Mouse (Mus musculus) lung, embryonic 14.5 days (tissue): ENCODE measurements around the gene Hnrnpc. TPM values are rescaled to one million over a fixed set of nuclear protein-coding genes. Genes with fewer than 3 reads are reported as not detected.

Experiments
- ATAC-seq: fragments of 200-750 bp; cut with Nextera tagmentation; 2 replicates; pipeline ENCODE4 v1.8.0; 2017; ENCODE audit warnings: mild to moderate bottlenecking, moderate TSS enrichment, moderate library complexity; ENCODE audit not compliant: insufficient read depth
- DNase-seq: peaks from one replicate; pipeline ENCODE4 v3.0.0-alpha.2; 2015
- H3K27ac ChIP-seq: fragments of 300-500 bp; sonication (generic); 2 replicates; pipeline ENCODE4 v1.5.1; 2014; ENCODE audit warnings: low read depth, mild to moderate bottlenecking, moderate library complexity
- H3K27me3 ChIP-seq: fragments of 300-500 bp; sonication (generic); 2 replicates; pipeline ENCODE4 v1.6.1; 2014; ENCODE audit warnings: low read length, control low read depth; ENCODE audit not compliant: insufficient read depth
- H3K36me3 ChIP-seq: fragments of 300-500 bp; sonication (generic); 2 replicates; pipeline ENCODE4 v1.6.1; 2014; ENCODE audit warnings: control low read depth; ENCODE audit not compliant: insufficient read depth
- H3K4me1 ChIP-seq: fragments of 300-500 bp; sonication (generic); 2 replicates; pipeline ENCODE4 v1.6.1; 2014; ENCODE audit warnings: antibody characterized with exemption, control low read depth; ENCODE audit not compliant: insufficient read depth
- H3K4me2 ChIP-seq: fragments of 300-500 bp; sonication (generic); 2 replicates; pipeline ENCODE4 v1.6.1; 2014; ENCODE audit warnings: mild to moderate bottlenecking
- H3K4me3 ChIP-seq: fragments of 300-500 bp; sonication (generic); 2 replicates; pipeline ENCODE4 v1.5.1; 2014; ENCODE audit warnings: low read depth, low read length
- H3K9ac ChIP-seq: fragments of 300-500 bp; sonication (generic); 2 replicates; pipeline ENCODE4 v1.6.1; 2014
- H3K9me3 ChIP-seq: fragments of 300-500 bp; sonication (generic); 2 replicates; pipeline ENCODE4 v1.6.1; 2016; ENCODE audit warnings: low read depth, low read length, control low read depth
- CTCF ChIP-seq: IDR thresholded peaks from 2 replicates; pipeline ENCODE4 v1.5.1; 2016; ENCODE audit warnings: antibody characterized with exemption, low read depth
- WGBS: fragments of 180-500 bp; shearing (Covaris S2); extraction: QIAGEN DNeasy Blood & Tissue Kit; methylation state at CpG from one replicate; pipeline ENCODE4 v1.1.7; 2014; 5-methylcytosine and 5-hydroxymethylcytosine counted together
- polyA plus RNA-seq: library from polyadenylated mRNA; unstranded; fragments of >200 nt; fragmentation: Nextera tagmentation; extraction: Ambion mirVana; gene quantifications from 2 replicates; pipeline ENCODE4 v1.2.1, GENCODE M21; 2014

Hnrnpc gene
- polyA plus RNA-seq, 1 experiment from 2014 or later: 695 TPM

DNA sequence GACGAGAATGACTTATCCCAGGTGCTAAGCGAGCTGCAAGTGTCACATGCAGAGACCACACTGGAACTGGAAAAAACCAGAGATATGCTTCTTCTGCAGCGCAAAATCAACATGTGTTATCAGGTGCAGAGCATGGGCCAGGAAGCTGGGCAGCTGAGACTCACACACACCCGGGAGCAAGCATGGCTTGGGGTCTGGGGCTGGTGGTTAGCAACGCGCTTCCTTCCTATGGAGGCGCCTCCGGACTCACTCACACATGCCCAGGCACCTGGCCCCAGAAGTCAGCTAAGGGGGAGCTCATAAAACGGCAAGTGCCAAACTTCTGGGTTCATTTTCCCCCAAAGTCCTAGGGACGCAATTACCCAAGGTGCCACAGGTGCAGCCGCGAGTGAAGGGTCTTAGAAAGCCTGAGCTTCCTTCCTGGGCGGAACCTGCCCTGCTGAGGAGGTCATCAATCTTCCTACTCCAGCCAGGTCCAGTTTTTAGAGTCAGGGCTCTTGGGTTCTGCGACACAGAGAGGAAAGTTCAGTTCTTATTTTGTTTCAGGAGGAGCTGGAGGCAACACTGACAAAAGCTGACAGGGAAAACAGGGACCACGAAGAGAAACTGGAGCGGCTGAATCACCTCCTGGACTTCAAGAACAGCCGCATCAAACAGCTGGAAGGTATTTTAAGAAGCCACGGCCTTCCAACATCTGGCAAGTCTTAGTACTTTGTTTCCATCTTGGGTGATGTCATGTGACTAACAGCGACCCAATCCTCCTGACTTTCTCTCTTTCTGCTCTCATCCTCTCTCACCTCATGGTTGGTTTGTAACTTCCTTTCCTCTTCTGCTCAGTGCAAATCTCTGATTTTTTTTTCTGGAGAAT is 37.0 kb upstream of the Hnrnpc start:
- no peak overlapping the region; the same call in 1 of the 2 replicates for H3K27ac ChIP-seq
- TF ChIP-seq CTCF: no peak
- no peaks in the 10 kb centered on the region for H3K9me3 ChIP-seq
- WGBS: 36% methylated on average over 19 of the region's 19 CpGs
- H3K36me3 ChIP-seq: no peaks in the 10 kb centered on the region
- H3K9ac ChIP-seq: no peak overlapping the region
- peak overlapping the region; percentile 49 for H3K4me2 ChIP-seq
- peak overlapping the region; percentile 6; the same call in 1 of the 2 replicates for H3K4me3 ChIP-seq
- ATAC-seq (peak; percentile 56; the same call in 1 of the 2 replicates), DNase-seq (no peak)
- no peaks in the 10 kb centered on the region for H3K4me1 ChIP-seq
- no peaks in the 10 kb centered on the region for H3K27me3 ChIP-seq

DNA sequence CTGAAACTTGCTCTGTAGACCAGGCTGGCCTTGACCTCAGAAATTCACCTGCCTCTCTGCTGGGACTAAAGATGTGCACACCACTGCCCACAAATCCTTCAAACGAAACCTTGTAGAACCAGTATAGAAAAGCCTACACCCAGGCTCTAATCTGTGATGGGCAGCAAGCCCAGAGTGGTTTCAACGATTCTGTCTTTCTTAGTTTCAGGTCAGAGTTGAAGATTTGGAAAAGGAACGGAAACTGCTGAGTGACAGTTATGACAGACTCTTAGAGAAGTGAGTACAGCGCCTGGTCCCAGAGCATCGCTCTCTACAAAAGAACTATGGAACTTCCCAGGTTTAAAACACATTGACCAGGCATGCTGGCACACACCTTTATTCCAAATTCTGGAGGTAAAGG is 29.8 kb upstream of the Hnrnpc start:
- WGBS: 62% methylated on average over 5 of the region's 5 CpGs
- Histone ChIP-seq H3K27ac (no peak overlapping the region), H3K9me3 (no peaks in the 10 kb centered on the region), H3K4me1 (no peaks in the 10 kb centered on the region), H3K9ac (no peak overlapping the region), H3K36me3 (no peaks in the 10 kb centered on the region), H3K4me3 (no peak overlapping the region), H3K4me2 (no peak overlapping the region), H3K27me3 (no peaks in the 10 kb centered on the region)
- DNase-seq (no peak), ATAC-seq (no peak)
- no peak for TF ChIP-seq CTCF

DNA sequence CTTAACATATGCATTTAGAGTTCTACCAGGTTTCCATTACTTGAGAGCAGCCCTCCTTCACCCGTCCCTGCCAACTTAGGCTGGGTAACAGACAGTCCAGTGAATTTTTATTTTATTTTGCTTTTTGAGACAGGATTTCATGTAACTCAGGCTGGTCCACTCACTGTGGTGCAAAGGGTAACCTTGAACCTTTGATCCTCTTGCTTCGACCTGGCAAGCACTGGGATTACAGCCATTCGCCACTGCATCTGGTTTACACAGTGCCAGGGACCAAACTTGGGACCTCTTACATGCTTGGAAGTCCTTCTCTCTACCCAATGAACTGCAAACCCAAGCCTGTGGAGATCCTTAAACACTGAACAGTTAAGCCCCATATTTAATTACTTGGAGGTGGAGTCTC is 20.8 kb upstream of the Hnrnpc start:
- Histone ChIP-seq H3K27me3 (no peaks in the 10 kb centered on the region), H3K9me3 (no peaks in the 10 kb centered on the region), H3K4me2 (no peak overlapping the region), H3K36me3 (no peaks in the 10 kb centered on the region), H3K4me1 (peaks cover 1% of the 10 kb centered on the region; the same call in 1 of the 2 replicates), H3K27ac (no peak overlapping the region), H3K4me3 (no peak overlapping the region), H3K9ac (no peak overlapping the region)
- no peak for TF ChIP-seq CTCF
- ATAC-seq: no peak
- 91% methylated on average over 3 of the region's 3 CpGs for WGBS
- no peak for DNase-seq

DNA sequence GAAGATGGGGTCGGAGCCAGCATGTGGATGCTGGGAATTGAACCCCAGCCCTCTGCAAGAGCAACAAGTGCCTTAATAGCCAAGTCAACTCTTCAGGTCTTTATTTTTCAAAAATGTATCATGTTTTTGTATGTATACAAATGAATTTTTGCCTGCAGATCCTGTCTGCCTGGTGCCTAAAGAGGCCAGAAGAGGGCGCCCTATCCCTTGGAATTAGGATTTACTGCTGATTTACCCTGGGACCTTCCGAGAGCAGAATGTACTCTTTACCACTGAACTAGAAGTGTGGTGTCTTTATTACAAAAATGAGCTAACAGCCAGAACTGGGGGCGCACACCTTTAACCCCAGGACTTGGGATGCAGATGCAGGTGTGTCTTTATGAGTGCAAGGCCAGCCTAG is 20.1 kb upstream of the Hnrnpc start:
- no peak for ATAC-seq
- H3K9ac ChIP-seq: no peak overlapping the region
- 19% methylated on average over 4 of the region's 4 CpGs for WGBS
- DNase-seq: peak; percentile 89
- peaks cover 4% of the 10 kb centered on the region; the same call in 1 of the 2 replicates for H3K4me1 ChIP-seq
- no peaks in the 10 kb centered on the region for H3K9me3 ChIP-seq
- no peak overlapping the region for H3K27ac ChIP-seq
- H3K36me3 ChIP-seq: no peaks in the 10 kb centered on the region
- H3K4me3 ChIP-seq: no peak overlapping the region
- TF ChIP-seq CTCF: peak; percentile 79
- no peaks in the 10 kb centered on the region for H3K27me3 ChIP-seq
- H3K4me2 ChIP-seq: no peak overlapping the region

DNA sequence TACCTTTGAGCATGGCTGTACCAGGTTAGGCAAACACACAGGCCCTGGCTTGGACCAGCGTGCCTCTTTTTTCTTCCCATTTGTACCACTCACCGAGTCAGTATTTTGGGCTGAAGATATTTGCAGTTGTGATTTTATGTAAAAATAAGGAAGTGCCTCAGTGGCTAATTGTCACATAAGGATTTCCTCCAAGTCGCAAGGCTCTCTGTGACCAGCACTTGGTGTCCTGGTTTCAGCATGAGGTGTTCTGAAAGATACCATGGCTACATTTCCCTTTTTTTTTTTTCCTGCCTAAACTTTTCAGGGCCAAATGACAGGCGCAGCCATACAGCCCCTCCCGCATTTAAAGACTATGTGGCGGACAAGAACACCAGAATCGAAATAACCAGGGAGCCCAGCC is 16.3 kb upstream of the Hnrnpc start:
- H3K4me2 ChIP-seq: peak overlapping the region; percentile 99
- H3K27ac ChIP-seq: no peak overlapping the region
- DNase-seq (no peak), ATAC-seq (no peak)
- H3K9ac ChIP-seq: no peak overlapping the region
- H3K36me3 ChIP-seq: no peaks in the 10 kb centered on the region
- peak overlapping the region; percentile 53; the same call in 1 of the 2 replicates for H3K4me3 ChIP-seq
- H3K4me1 ChIP-seq: peaks cover 4% of the 10 kb centered on the region; the same call in 1 of the 2 replicates
- WGBS: 54% methylated on average over 7 of the region's 7 CpGs
- no peaks in the 10 kb centered on the region for H3K9me3 ChIP-seq
- no peaks in the 10 kb centered on the region for H3K27me3 ChIP-seq
- no peak for TF ChIP-seq CTCF

DNA sequence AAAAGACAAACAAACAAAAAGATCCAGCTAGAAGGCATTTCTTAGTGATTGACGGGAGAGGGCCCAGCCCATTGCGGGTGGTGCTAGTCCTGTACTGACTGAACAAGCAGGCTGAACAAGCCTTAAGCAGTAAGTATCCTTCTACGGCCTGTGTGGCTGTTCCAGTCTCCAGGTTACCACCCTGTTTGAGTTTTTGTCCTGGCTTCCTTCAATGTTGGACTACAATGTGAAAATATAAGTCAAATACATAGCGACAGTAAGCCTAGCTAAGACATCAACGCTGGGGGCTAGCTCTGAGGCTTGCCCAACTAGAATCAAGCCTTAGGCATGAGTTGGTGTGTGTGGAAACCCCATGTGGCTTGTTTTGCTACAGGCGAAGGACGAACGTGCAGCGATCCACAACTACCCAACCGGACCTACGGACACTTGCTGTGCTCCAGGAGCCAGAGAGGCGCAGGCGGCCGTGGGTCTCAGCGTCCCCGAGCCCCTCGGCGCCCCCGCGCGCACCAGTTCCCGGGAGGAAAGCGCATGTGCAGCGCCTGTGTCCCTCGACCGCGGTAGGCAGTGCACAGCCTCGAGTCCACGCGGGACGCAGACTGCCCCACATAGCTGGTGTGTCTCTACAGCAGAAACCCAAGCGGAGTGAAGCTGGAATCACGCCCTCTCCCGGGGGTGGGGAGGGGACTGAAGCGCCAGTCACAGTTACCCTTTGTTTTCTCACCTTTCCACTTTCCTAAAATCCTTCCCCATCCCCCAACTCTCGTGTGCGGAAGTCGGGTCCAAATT is 15.2 kb upstream of the Hnrnpc start:
- Histone ChIP-seq H3K27me3 (no peaks in the 10 kb centered on the region), H3K4me3 (peak overlapping the region; percentile 53), H3K27ac (peak overlapping the region; percentile 93), H3K9ac (peak overlapping the region; percentile 68), H3K4me2 (peak overlapping the region; percentile 99), H3K4me1 (peaks cover 4% of the 10 kb centered on the region; the same call in 1 of the 2 replicates), H3K9me3 (no peaks in the 10 kb centered on the region), H3K36me3 (no peaks in the 10 kb centered on the region)
- ATAC-seq (peak; percentile 92), DNase-seq (peak; percentile 78)
- TF ChIP-seq CTCF: 0 out of 2 replicates have a peak, but pooled peaks have one; percentile 33
- WGBS: under 1% methylated on average over 38 of the region's 38 CpGs

DNA sequence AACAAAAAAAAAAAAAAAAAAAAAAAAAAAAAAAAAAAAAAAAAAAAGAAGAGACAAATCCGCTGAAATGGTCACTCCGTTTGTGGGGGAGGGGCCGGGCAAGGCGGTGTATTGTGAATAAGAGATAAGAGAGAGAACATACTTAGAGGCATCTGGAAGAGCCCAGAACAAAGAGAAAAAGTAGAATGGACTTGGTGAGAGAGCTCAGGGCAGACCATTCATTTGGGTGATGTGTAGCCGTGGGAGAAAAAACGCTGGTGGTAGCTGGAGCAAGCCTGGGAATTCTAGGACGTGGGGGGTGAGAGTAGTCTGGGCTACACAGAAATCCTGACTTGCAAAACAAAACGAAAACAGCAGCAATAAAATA is 14.6 kb upstream of the Hnrnpc start:
- ATAC-seq (peak; percentile 26), DNase-seq (peak; percentile 49)
- H3K36me3 ChIP-seq: no peaks in the 10 kb centered on the region
- 0 out of 2 replicates have a peak overlapping the region, but pooled peaks have one; percentile 68 for H3K9ac ChIP-seq
- peaks cover 4% of the 10 kb centered on the region; the same call in 1 of the 2 replicates for H3K4me1 ChIP-seq
- H3K4me2 ChIP-seq: peak overlapping the region; percentile 99
- no peaks in the 10 kb centered on the region for H3K9me3 ChIP-seq
- peak overlapping the region; percentile 53 for H3K4me3 ChIP-seq
- 18% methylated on average over 8 of the region's 8 CpGs for WGBS
- no peaks in the 10 kb centered on the region for H3K27me3 ChIP-seq
- TF ChIP-seq CTCF: no peak
- peak overlapping the region; percentile 93 for H3K27ac ChIP-seq
